Mouse (Mus musculus) hindbrain, embryonic 14.5 days (tissue): ENCODE results near the gene Gm5799. TPM values are rescaled to one million over a fixed set of nuclear protein-coding genes. Genes with fewer than 3 reads are reported as not detected.

Source experiments
- polyA plus RNA-seq: library from polyadenylated mRNA; unstranded; fragments of >200 nt; fragmentation: Nextera tagmentation; extraction: Ambion mirVana; gene quantifications from 2 replicates; pipeline ENCODE4 v1.2.1, GENCODE M21; 2014

The Gm5799 gene
- polyA plus RNA-seq, 1 experiment from 2014 or later: not detected

Other genes starting within 250 kb of the Gm5799 start
- gene Gm8127, start 249.7 kb upstream of the Gm5799 start, polyA plus RNA-seq: not detected in 2 replicates
- gene 1700001F09Rik, start 195.8 kb upstream of the Gm5799 start, polyA plus RNA-seq: not detected in 2 replicates
- gene Gm8138, start 127.2 kb upstream of the Gm5799 start, polyA plus RNA-seq: not detected in 2 replicates
- not detected in 2 replicates for gene Gm17654, start 35.6 kb downstream of the Gm5799 start, polyA plus RNA-seq
- gene Gm10375, start 64.4 kb downstream of the Gm5799 start, polyA plus RNA-seq: not detected in 2 replicates
- not detected in 2 replicates for gene Gm8165, start 133.6 kb downstream of the Gm5799 start, polyA plus RNA-seq
- gene Gm7324, start 154.3 kb downstream of the Gm5799 start, polyA plus RNA-seq: 0.72 and 1.1 TPM in 2 replicates
- gene Gm16506, start 183.9 kb downstream of the Gm5799 start, polyA plus RNA-seq: not detected in 2 replicates
- not detected in 2 replicates for gene Gm6526, start 204.3 kb downstream of the Gm5799 start, polyA plus RNA-seq
- not detected in 2 replicates for gene Gm8180, start 241.2 kb downstream of the Gm5799 start, polyA plus RNA-seq